Mouse (Mus musculus) lung, embryonic 15.5 days (tissue): Measurements from ENCODE around the gene Tent5b. TPM values are rescaled to one million over a fixed set of nuclear protein-coding genes. Genes with fewer than 3 reads are reported as not detected.

Experiments
- ATAC-seq: fragments of 200-750 bp; cut with Nextera tagmentation; 2 replicates; pipeline ENCODE4 v1.8.0; 2017; ENCODE audit warnings: moderate number of reproducible peaks, borderline replicate concordance; ENCODE audit not compliant: low FRiP score, low TSS enrichment; ENCODE audit errors: extremely low read depth
- H3K27ac ChIP-seq: fragments of 300-500 bp; sonication (generic); 2 replicates; pipeline ENCODE4 v1.5.1; 2015; ENCODE audit warnings: moderate library complexity, mild to moderate bottlenecking, inconsistent platforms
- H3K27me3 ChIP-seq: fragments of 300-500 bp; sonication (generic); 2 replicates; pipeline ENCODE4 v1.6.1; 2015; ENCODE audit warnings: inconsistent platforms
- H3K36me3 ChIP-seq: fragments of 300-500 bp; sonication (generic); 2 replicates; pipeline ENCODE4 v1.6.1; 2015; ENCODE audit warnings: inconsistent platforms
- H3K4me1 ChIP-seq: fragments of 300-500 bp; sonication (generic); 2 replicates; pipeline ENCODE4 v1.6.1; 2015; ENCODE audit warnings: inconsistent platforms
- H3K4me2 ChIP-seq: fragments of 300-500 bp; sonication (generic); 2 replicates; pipeline ENCODE4 v1.6.1; 2015; ENCODE audit warnings: inconsistent platforms, mild to moderate bottlenecking, moderate library complexity
- H3K4me3 ChIP-seq: fragments of 300-500 bp; sonication (generic); 2 replicates; pipeline ENCODE4 v1.5.1; 2015; ENCODE audit warnings: mild to moderate bottlenecking, inconsistent platforms
- H3K9ac ChIP-seq: fragments of 300-500 bp; sonication (generic); 2 replicates; pipeline ENCODE4 v1.6.1; 2015; ENCODE audit warnings: inconsistent platforms
- H3K9me3 ChIP-seq: fragments of 300-500 bp; sonication (generic); 2 replicates; pipeline ENCODE4 v1.6.1; 2016; ENCODE audit warnings: inconsistent platforms
- WGBS: fragments of 180-500 bp; shearing (Covaris S2); methylation state at CpG from one replicate; pipeline ENCODE4 v1.1.7; 2015; 5-methylcytosine and 5-hydroxymethylcytosine counted together
- polyA plus RNA-seq: library from polyadenylated mRNA; unstranded; fragments of >200 nt; fragmentation: Nextera tagmentation; extraction: Ambion mirVana; gene quantifications from 2 replicates; pipeline ENCODE4 v1.2.1, GENCODE M21; 2015

Gene Tent5b
- polyA plus RNA-seq, 1 experiment from 2014 or later = 1.9 TPM

DNA sequence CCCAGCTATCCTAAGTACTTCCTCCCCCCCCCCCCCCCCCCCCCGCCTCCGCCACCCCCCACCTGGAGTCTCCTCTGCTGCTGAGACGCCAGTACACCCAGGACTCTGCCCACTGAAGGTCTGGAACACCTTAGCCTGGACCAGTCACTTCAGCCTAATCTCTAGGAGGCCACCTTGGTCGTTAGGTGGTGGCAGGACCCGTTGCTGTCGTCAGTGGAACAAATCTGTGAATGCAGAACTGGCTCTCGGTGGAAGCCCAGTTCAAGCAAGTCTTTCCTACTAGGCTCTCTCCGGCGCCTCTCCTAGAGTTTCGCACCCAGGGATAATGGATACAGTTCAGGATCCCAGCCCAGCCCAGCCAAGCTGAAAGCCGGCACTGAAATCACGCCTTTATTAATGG, 14.0 kb downstream of the Tent5b start:
- H3K4me2 ChIP-seq = peak overlapping the region; percentile 58
- H3K9me3 ChIP-seq = no peaks in the 10 kb centered on the region
- peaks cover 44% of the 10 kb centered on the region for H3K27me3 ChIP-seq
- no peak overlapping the region for H3K9ac ChIP-seq
- 17% methylated on average over 10 of the region's 12 CpGs for WGBS
- no peak for ATAC-seq
- peaks cover 36% of the 10 kb centered on the region for H3K4me1 ChIP-seq
- no peaks in the 10 kb centered on the region for H3K36me3 ChIP-seq
- no peak overlapping the region for H3K27ac ChIP-seq
- H3K4me3 ChIP-seq = peak overlapping the region; percentile 28

- Histone ChIP-seq H3K27ac (no peak overlapping the region), H3K4me1 (peaks cover 36% of the 10 kb centered on the region), H3K36me3 (no peaks in the 10 kb centered on the region), H3K9me3 (no peaks in the 10 kb centered on the region), H3K4me2 (peak overlapping the region; percentile 58), H3K4me3 (peak overlapping the region; percentile 28), H3K27me3 (peaks cover 49% of the 10 kb centered on the region), H3K9ac (no peak overlapping the region)
- under 1% methylated on average over 12 of the region's 12 CpGs for WGBS
- ATAC-seq = no peak
Measured at GRCm38 (mm10) chr4:133494432-133494831, 14.5 kb downstream of the Tent5b start.

DNA sequence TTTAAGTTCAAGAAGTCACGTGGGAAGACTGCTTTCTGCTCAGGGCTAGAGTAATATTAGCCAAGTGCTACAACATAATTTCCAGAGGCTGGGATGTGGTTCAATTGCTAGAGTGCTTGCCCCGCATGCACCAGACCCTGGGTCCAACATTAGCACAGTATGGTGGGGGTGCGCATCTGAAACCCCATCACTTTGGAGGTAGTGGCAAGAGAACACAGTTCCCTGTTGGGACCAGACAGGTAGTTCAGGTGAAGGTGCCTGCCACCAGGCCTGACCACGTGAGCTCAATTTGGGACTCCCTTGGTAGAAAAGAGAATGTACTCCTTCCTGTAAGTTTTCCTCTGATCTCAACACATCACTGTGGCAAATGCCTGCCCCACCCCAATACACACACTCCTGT, 14.9 kb downstream of the Tent5b start:
- no peak overlapping the region for H3K4me3 ChIP-seq
- no peak overlapping the region for H3K9ac ChIP-seq
- ATAC-seq = no peak
- no peaks in the 10 kb centered on the region for H3K9me3 ChIP-seq
- H3K27ac ChIP-seq = no peak overlapping the region
- H3K36me3 ChIP-seq = no peaks in the 10 kb centered on the region
- no peak overlapping the region for H3K4me2 ChIP-seq
- H3K27me3 ChIP-seq = peaks cover 53% of the 10 kb centered on the region
- peaks cover 32% of the 10 kb centered on the region for H3K4me1 ChIP-seq
- WGBS = 58% methylated on average over 4 of the region's 4 CpGs

- Histone ChIP-seq H3K4me1 (peaks cover 31% of the 10 kb centered on the region), H3K27me3 (peaks cover 62% of the 10 kb centered on the region), H3K4me2 (no peak overlapping the region), H3K36me3 (no peaks in the 10 kb centered on the region), H3K4me3 (no peak overlapping the region), H3K9me3 (no peaks in the 10 kb centered on the region), H3K9ac (no peak overlapping the region), H3K27ac (no peak overlapping the region)
- ATAC-seq = no peak
- WGBS = 25% methylated on average over 7 of the region's 7 CpGs
Measured at GRCm38 (mm10) chr4:133495711-133496110, 15.8 kb downstream of the Tent5b start.

DNA sequence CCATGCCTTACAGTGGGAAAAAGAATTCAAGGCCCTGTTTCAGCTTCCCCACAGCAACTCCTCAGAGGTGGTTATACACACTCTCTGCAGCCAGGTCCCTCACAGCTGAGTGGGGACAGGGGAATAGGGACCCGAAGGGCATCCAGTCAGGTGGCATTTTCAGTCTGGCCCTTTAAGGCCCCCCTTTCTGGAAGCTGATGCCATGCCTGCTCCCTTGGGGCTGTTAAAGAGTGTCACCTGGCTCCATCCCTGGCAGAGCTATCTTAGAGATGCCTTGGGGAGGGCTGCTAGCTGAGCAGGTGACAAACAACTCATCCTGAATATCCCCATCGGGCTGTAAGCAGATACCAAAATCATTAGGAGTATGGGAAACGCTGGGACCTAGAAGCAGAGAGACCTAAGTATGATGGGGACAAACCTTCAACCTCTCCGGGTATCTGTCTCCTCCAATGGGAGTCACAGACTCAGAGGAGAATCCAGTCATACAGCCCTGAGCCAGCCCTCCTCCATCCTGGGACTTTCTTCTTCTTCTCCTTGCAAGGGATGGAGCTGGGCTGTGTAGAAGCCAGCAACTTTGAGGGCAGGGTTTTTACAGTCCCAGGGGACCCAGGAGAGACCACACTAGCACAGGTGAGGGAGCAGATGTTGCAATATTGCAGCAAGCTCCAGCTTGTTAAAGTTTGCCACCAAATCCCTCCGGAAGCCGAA, 17.0 kb downstream of the Tent5b start:
- Histone ChIP-seq H3K9me3 (no peaks in the 10 kb centered on the region), H3K36me3 (no peaks in the 10 kb centered on the region), H3K4me3 (no peak overlapping the region), H3K9ac (no peak overlapping the region), H3K27ac (no peak overlapping the region), H3K4me1 (peaks cover 23% of the 10 kb centered on the region), H3K27me3 (peaks cover 74% of the 10 kb centered on the region), H3K4me2 (peak overlapping the region; percentile 99; the same call in 1 of the 2 replicates)
- no peak for ATAC-seq
- WGBS = 24% methylated on average over 6 of the region's 6 CpGs

GRCm38 (mm10) chr4:133497461-133498159, 17.7 kb downstream of the Tent5b start:
- ATAC-seq = peak; percentile 13
- H3K27me3 ChIP-seq = peaks cover 76% of the 10 kb centered on the region

GRCm38 (mm10) chr4:133498160-133498724, 18.3 kb downstream of the Tent5b start, which contains the start of gene Trnp1:
Gene Trnp1 (minus strand): TSS chr4:133498550.
- peaks cover 81% of the 10 kb centered on the region for H3K27me3 ChIP-seq
- under 1% methylated on average over 49 of the region's 53 CpGs for WGBS

More at GRCm38 (mm10) chr4:133497461-133498159, 17.7 kb downstream of the Tent5b start:
- no peak overlapping the region for H3K27ac ChIP-seq
- H3K36me3 ChIP-seq = no peaks in the 10 kb centered on the region
- H3K4me3 ChIP-seq = peak overlapping the region; percentile 53
- under 1% methylated on average over 66 of the region's 70 CpGs for WGBS
- H3K4me1 ChIP-seq = peaks cover 18% of the 10 kb centered on the region
- H3K9ac ChIP-seq = peak overlapping the region; percentile 40
- H3K9me3 ChIP-seq = no peaks in the 10 kb centered on the region
- peak overlapping the region; percentile 99 for H3K4me2 ChIP-seq

GRCm38 (mm10) chr4:133501514-133501913, 21.6 kb downstream of the Tent5b start:
- no peaks in the 10 kb centered on the region for H3K9me3 ChIP-seq
- no peaks in the 10 kb centered on the region for H3K36me3 ChIP-seq
- H3K27me3 ChIP-seq = peaks cover 87% of the 10 kb centered on the region
- peaks cover 18% of the 10 kb centered on the region for H3K4me1 ChIP-seq
- H3K4me3 ChIP-seq = no peak overlapping the region
- H3K27ac ChIP-seq = no peak overlapping the region
- no peak overlapping the region for H3K4me2 ChIP-seq
- ATAC-seq = no peak
- no peak overlapping the region for H3K9ac ChIP-seq
- 48% methylated on average over 7 of the region's 7 CpGs for WGBS

More at GRCm38 (mm10) chr4:133498160-133498724, 18.3 kb downstream of the Tent5b start, which contains the start of gene Trnp1:
- Histone ChIP-seq H3K27ac (no peak within 1 kb of the TSS), H3K9ac (peak within 1 kb of the TSS; percentile 40), H3K4me3 (peak within 1 kb of the TSS; percentile 53), H3K36me3 (no peaks in the 10 kb centered on the region), H3K4me2 (peak within 1 kb of the TSS; percentile 99), H3K9me3 (no peaks in the 10 kb centered on the region), H3K4me1 (peaks cover 18% of the 10 kb centered on the region)
- ATAC-seq = peak; percentile 79; the same call in 1 of the 2 replicates

DNA sequence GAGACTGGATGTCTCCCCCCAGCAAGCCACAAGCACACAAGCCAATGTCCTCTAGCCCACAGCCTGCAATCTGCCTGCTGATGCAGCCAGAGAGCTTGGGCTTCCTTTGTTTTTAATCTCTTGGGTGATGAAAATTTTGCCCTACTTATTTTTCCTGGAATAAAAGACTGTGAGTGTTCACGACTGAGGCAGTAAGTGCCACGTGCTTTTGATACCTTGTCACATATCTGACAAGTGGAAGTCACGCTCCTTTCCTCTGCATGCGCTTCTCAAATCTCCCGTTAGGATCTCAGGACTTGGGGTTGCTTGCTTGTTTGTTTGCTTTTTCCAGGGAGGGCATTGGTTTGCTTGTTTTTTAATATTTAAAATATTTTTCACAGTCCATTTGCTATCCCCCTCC, 24.4 kb downstream of the Tent5b start:
- peaks cover 70% of the 10 kb centered on the region for H3K27me3 ChIP-seq
- ATAC-seq = no peak
- WGBS = 35% methylated on average over 5 of the region's 5 CpGs

DNA sequence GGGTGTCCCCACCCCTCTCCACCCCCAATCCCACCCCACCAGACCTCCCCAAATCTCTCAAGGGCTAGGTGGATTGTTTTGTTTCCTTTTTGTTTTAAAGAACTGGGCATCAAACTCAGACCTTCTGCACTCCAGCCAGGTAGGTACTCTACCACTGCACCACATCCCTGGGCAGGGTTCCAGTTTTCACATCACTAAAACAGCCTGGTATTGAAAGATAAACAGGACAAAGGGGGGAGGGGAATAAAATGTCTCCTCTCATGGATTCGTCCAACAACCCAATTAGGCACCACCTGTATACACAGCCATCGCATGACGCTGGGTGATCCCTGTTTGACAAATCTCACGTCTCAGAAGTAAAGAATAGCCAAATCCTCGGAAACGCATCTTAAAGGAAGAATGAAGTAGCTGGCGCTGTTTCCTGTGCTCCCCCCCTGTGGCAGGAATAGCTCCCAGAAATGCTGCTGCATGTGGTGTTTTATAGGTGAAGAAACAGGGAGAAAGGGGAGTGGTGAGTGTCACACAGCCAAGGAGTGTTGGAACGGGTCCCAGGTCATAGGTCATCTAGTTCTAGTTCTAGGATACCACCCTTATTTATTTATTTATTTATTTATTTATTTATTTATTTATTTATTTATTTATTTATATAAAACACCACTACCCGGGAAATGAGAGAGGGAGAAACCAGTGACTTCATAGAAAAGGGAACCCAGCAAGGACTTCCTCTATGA, 25.0 kb downstream of the Tent5b start:
- ATAC-seq = no peak
- H3K27ac ChIP-seq = no peak overlapping the region
- H3K4me2 ChIP-seq = no peak overlapping the region
- H3K9ac ChIP-seq = no peak overlapping the region
- no peaks in the 10 kb centered on the region for H3K36me3 ChIP-seq
- H3K9me3 ChIP-seq = no peaks in the 10 kb centered on the region
- no peak overlapping the region for H3K4me3 ChIP-seq
- peaks cover 64% of the 10 kb centered on the region for H3K27me3 ChIP-seq
- 56% methylated on average over 9 of the region's 9 CpGs for WGBS
- no peaks in the 10 kb centered on the region for H3K4me1 ChIP-seq

More for the DNA sequence above, 24.4 kb downstream of the Tent5b start:
- Histone ChIP-seq H3K4me2 (no peak overlapping the region), H3K4me3 (no peak overlapping the region), H3K9ac (no peak overlapping the region), H3K36me3 (no peaks in the 10 kb centered on the region), H3K4me1 (0 out of 2 replicates have a peak, but pooled peaks cover 1% of the 10 kb centered on the region), H3K9me3 (no peaks in the 10 kb centered on the region), H3K27ac (no peak overlapping the region)

DNA sequence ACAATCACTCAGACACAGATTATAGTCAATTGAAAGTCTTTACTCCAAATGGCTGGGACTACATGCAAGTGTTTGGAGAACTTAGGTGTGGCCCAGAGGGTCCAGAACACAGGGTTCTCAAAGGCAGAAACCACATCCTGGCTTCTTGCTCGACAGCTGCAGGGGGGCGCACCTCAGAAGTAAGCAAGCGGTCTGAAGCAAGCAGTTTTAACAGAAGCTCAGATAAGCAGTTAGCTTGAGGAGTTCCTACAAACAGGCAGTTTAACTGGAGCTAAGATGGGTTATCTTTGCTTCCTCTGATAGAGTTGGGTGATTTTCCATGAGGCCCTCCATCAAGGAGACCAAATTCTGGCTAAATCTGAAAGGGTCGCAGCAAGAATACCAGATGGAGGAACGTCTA, 26.6 kb downstream of the Tent5b start:
- Histone ChIP-seq H3K4me2 (no peak overlapping the region), H3K4me1 (no peaks in the 10 kb centered on the region), H3K36me3 (no peaks in the 10 kb centered on the region), H3K27me3 (peaks cover 48% of the 10 kb centered on the region), H3K4me3 (no peak overlapping the region), H3K9me3 (no peaks in the 10 kb centered on the region), H3K27ac (no peak overlapping the region), H3K9ac (no peak overlapping the region)
- no peak for ATAC-seq
- 59% methylated on average over 5 of the region's 5 CpGs for WGBS
